Mouse (Mus musculus) erythroblast, embryonic 14.5 days (primary cell): ENCODE measurements around the gene Nfia.

Source experiments
- GATA1 ChIP-seq: IDR thresholded peaks from 2 replicates; pipeline ENCODE4 v1.6.1; 2012; ENCODE audit warnings: low read length, inconsistent platforms, mixed read lengths
- TAL1 ChIP-seq: IDR thresholded peaks from 3 replicates; pipeline ENCODE4 v1.6.1; 2012; ENCODE audit warnings: low read length, inconsistent platforms, mixed read lengths

DNA sequence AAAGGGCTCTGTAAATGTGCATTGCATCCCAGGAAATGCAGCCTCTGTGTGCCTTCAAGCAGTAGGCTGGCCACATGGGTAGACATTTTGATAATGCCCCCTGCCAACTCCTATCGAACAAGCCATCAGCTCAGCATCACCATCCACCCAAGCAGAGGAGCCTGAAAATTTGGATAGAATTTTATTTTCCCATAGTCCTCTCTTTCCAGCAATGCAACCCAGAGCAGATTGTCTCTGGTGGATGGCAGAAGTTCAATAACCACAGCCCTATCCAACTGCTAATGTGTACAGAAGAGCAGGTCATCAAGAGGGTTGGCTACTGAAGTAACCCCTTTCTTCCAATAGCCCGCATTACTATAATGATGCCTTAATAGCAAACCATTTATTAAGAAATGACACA lies 237.4 kb downstream of the Nfia start:
- TF ChIP-seq GATA1 = no peak
- no peak for TF ChIP-seq TAL1
